Mouse (Mus musculus): ENCODE measurements at regions not wholly inside any gene's neighbourhood (a gene's known extent, or its start where the extent isn't known, plus 50 kb on each side); places are given as distances from the start of the nearest gene placed in this dataset.
A peak's percentile ranks its signal among the peaks of the same experiment; 100 is the strongest.

- H3K4me1 ChIP-seq (ENCODE audit: insufficient read depth, low read length), result no peaks in the 10 kb centered on the region
- no peaks in the 10 kb centered on the region for H3K9me3 ChIP-seq (ENCODE audit: low read length)
- no peaks in the 10 kb centered on the region for H3K36me3 ChIP-seq (ENCODE audit: insufficient read depth, low read length)
- 56% methylated on average over 14 of the region's 16 CpGs for WGBS
- no peaks in the 10 kb centered on the region for H3K27me3 ChIP-seq (ENCODE audit: insufficient read depth, low read length)
- no peak overlapping the region for H3K9ac ChIP-seq (replicated peaks; ENCODE audit: low read length)
- H3K27ac ChIP-seq (ENCODE audit: low read length), result no peak overlapping the region
- no peak for ATAC-seq (ENCODE audit: low FRiP score, low TSS enrichment)
- H3K4me3 ChIP-seq (ENCODE audit: low read length), result no peak overlapping the region
- 0 out of 2 replicates have a peak overlapping the region, but pooled peaks have one; percentile 1 for H3K4me2 ChIP-seq (replicated peaks; ENCODE audit: low read depth, low read length)
Observed at GRCm38 (mm10) chr10:98572782-98573536, 341.2 kb upstream of the Atp2b1 start.

- no peak for ATAC-seq (ENCODE audit: low FRiP score, low TSS enrichment)
- Histone ChIP-seq H3K27me3 (ENCODE audit: insufficient read depth, low read length) (no peaks in the 10 kb centered on the region), H3K4me3 (ENCODE audit: low read length) (no peak overlapping the region), H3K4me1 (ENCODE audit: insufficient read depth, low read length) (no peaks in the 10 kb centered on the region), H3K9me3 (ENCODE audit: low read length) (no peaks in the 10 kb centered on the region), H3K4me2 (replicated peaks; ENCODE audit: low read depth, low read length) (no peak overlapping the region), H3K36me3 (ENCODE audit: insufficient read depth, low read length) (no peaks in the 10 kb centered on the region), H3K9ac (replicated peaks; ENCODE audit: low read length) (no peak overlapping the region), H3K27ac (ENCODE audit: low read length) (no peak overlapping the region)
- 86% methylated on average over 6 of the region's 6 CpGs for WGBS
Observed at GRCm38 (mm10) chr10:98577040-98577439, 337.2 kb upstream of the Atp2b1 start.

GRCm38 (mm10) chr10:98584776-98585175, 329.4 kb upstream of the Atp2b1 start:
- no peaks in the 10 kb centered on the region for H3K27me3 ChIP-seq (ENCODE audit: insufficient read depth, low read length)
- 59% methylated on average over 1 of the region's 1 CpGs for WGBS
- no peak for ATAC-seq (ENCODE audit: low FRiP score, low TSS enrichment)

GRCm38 (mm10) chr10:98589726-98590125, 324.5 kb upstream of the Atp2b1 start:
- Histone ChIP-seq H3K4me1 (ENCODE audit: insufficient read depth, low read length) (no peaks in the 10 kb centered on the region), H3K27ac (ENCODE audit: low read length) (no peak overlapping the region), H3K4me3 (ENCODE audit: low read length) (no peak overlapping the region), H3K27me3 (ENCODE audit: insufficient read depth, low read length) (no peaks in the 10 kb centered on the region), H3K4me2 (replicated peaks; ENCODE audit: low read depth, low read length) (no peak overlapping the region), H3K9me3 (ENCODE audit: low read length) (no peaks in the 10 kb centered on the region), H3K36me3 (ENCODE audit: insufficient read depth, low read length) (no peaks in the 10 kb centered on the region), H3K9ac (replicated peaks; ENCODE audit: low read length) (no peak overlapping the region)
- 83% methylated on average over 14 of the region's 14 CpGs for WGBS
- no peak for ATAC-seq (ENCODE audit: low FRiP score, low TSS enrichment)

More at GRCm38 (mm10) chr10:98584776-98585175, 329.4 kb upstream of the Atp2b1 start:
- H3K36me3 ChIP-seq (ENCODE audit: insufficient read depth, low read length), result no peaks in the 10 kb centered on the region
- no peak overlapping the region for H3K27ac ChIP-seq (ENCODE audit: low read length)
- no peak overlapping the region for H3K4me3 ChIP-seq (ENCODE audit: low read length)
- H3K4me2 ChIP-seq (replicated peaks; ENCODE audit: low read depth, low read length), result no peak overlapping the region
- H3K9me3 ChIP-seq (ENCODE audit: low read length), result no peaks in the 10 kb centered on the region
- no peak overlapping the region for H3K9ac ChIP-seq (replicated peaks; ENCODE audit: low read length)
- no peaks in the 10 kb centered on the region for H3K4me1 ChIP-seq (ENCODE audit: insufficient read depth, low read length)

DNA sequence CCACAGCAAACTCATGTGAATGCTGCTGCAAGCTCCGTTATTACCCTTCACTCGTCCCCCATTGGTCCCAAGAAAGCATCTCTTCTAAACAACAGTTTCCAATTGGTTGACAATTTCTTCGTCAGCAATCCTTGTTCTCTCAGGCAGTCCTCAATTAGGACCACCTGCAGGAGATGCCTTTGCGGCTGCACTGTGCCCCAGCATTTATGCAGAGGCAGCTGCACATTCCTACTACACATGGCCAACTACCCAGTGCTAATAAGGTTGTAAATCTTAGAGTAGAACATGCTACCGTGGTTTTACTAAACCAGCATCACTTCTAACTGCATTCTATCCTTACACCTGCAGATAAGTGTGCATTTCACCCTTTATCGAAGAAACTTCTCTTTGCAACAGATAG, 322.1 kb upstream of the Atp2b1 start:
- no peak for ATAC-seq (ENCODE audit: low FRiP score, low TSS enrichment)
- H3K4me1 ChIP-seq (ENCODE audit: insufficient read depth, low read length), result no peaks in the 10 kb centered on the region
- no peaks in the 10 kb centered on the region for H3K9me3 ChIP-seq (ENCODE audit: low read length)
- no peak overlapping the region for H3K4me3 ChIP-seq (ENCODE audit: low read length)
- H3K9ac ChIP-seq (replicated peaks; ENCODE audit: low read length), result no peak overlapping the region
- H3K27ac ChIP-seq (ENCODE audit: low read length), result no peak overlapping the region
- no peaks in the 10 kb centered on the region for H3K36me3 ChIP-seq (ENCODE audit: insufficient read depth, low read length)
- no peak overlapping the region for H3K4me2 ChIP-seq (replicated peaks; ENCODE audit: low read depth, low read length)
- no peaks in the 10 kb centered on the region for H3K27me3 ChIP-seq (ENCODE audit: insufficient read depth, low read length)
- 60% methylated on average over 6 of the region's 6 CpGs for WGBS

DNA sequence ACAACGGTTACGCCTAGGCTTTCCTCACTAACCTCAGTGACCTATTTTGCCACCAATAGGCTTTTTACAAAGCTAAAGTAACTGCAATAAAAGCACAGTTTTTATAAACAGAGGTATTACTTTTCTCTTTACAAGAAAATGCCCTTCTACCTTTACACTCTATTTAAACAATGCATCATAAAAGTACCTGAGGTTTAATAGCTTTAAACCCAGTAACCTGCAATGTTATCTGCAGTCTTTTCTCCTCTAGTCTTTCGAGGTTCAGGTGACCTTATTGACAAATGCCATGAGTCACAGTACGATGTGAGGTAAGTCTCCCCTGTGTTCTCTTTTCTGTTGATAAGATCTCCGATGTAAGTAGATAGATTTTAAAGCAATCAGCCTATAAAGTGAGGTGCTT, 320.3 kb upstream of the Atp2b1 start:
- H3K9ac ChIP-seq (replicated peaks; ENCODE audit: low read length), result no peak overlapping the region
- no peak for ATAC-seq (ENCODE audit: low FRiP score, low TSS enrichment)
- 58% methylated on average over 5 of the region's 5 CpGs for WGBS
- no peaks in the 10 kb centered on the region for H3K27me3 ChIP-seq (ENCODE audit: insufficient read depth, low read length)
- H3K27ac ChIP-seq (ENCODE audit: low read length), result no peak overlapping the region
- H3K36me3 ChIP-seq (ENCODE audit: insufficient read depth, low read length), result no peaks in the 10 kb centered on the region
- no peak overlapping the region for H3K4me2 ChIP-seq (replicated peaks; ENCODE audit: low read depth, low read length)
- H3K4me3 ChIP-seq (ENCODE audit: low read length), result no peak overlapping the region
- H3K9me3 ChIP-seq (ENCODE audit: low read length), result no peaks in the 10 kb centered on the region
- no peaks in the 10 kb centered on the region for H3K4me1 ChIP-seq (ENCODE audit: insufficient read depth, low read length)

DNA sequence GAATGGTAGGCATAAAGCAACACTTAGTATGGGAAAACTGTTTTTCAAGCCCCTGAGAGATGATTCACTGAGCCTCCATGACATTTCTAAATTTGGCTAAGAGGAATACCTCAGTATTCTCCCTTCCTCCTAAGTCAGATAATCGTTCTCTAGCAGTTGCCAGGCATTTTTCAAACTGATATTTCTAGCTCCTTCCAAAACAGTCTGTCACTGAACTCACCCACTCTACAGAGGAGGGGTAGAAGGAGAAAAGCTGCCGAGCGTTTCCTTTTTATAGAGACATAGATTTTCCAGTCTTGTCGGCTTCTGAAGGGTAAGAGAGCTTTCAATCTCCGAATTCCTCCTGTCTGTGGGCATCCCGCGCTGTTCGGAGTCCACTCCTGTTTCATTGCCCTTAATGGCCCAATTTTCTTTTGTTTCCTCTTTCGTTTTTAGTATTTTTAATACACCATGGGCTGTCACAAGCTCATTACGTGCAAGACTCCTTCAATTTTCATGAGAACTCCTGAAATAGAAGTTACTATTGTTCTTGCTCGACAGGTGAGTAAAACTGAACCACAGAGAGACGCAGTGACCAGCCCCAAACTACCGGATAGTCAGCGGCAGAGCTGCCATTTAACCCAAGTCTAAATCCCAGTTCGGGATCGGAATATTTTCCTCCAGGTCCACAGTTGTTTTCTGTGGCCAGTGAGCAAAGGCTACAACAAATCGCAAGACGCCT, 305.8 kb upstream of the Atp2b1 start:
- no peak overlapping the region for H3K27ac ChIP-seq (ENCODE audit: low read length)
- H3K9me3 ChIP-seq (ENCODE audit: low read length), result no peaks in the 10 kb centered on the region
- no peak overlapping the region for H3K9ac ChIP-seq (replicated peaks; ENCODE audit: low read length)
- 82% methylated on average over 18 of the region's 18 CpGs for WGBS
- H3K36me3 ChIP-seq (ENCODE audit: insufficient read depth, low read length), result no peaks in the 10 kb centered on the region
- ATAC-seq (ENCODE audit: low FRiP score, low TSS enrichment), result no peak
- H3K27me3 ChIP-seq (ENCODE audit: insufficient read depth, low read length), result no peaks in the 10 kb centered on the region
- no peak overlapping the region for H3K4me3 ChIP-seq (ENCODE audit: low read length)
- H3K4me2 ChIP-seq (replicated peaks; ENCODE audit: low read depth, low read length), result no peak overlapping the region
- H3K4me1 ChIP-seq (ENCODE audit: insufficient read depth, low read length), result no peaks in the 10 kb centered on the region

- ATAC-seq (ENCODE audit: low FRiP score, low TSS enrichment), result no peak
- Histone ChIP-seq H3K4me3 (ENCODE audit: low read length) (no peak overlapping the region), H3K9me3 (ENCODE audit: low read length) (no peaks in the 10 kb centered on the region), H3K27ac (ENCODE audit: low read length) (no peak overlapping the region), H3K4me2 (replicated peaks; ENCODE audit: low read depth, low read length) (no peak overlapping the region), H3K4me1 (ENCODE audit: insufficient read depth, low read length) (no peaks in the 10 kb centered on the region), H3K36me3 (ENCODE audit: insufficient read depth, low read length) (no peaks in the 10 kb centered on the region), H3K27me3 (ENCODE audit: insufficient read depth, low read length) (no peaks in the 10 kb centered on the region), H3K9ac (replicated peaks; ENCODE audit: low read length) (no peak overlapping the region)
- WGBS, result 83% methylated on average over 6 of the region's 6 CpGs
Observed at GRCm38 (mm10) chr10:98610708-98611107, 303.5 kb upstream of the Atp2b1 start.

- H3K27me3 ChIP-seq (ENCODE audit: insufficient read depth, low read length), result no peaks in the 10 kb centered on the region
- WGBS, result 76% methylated on average over 4 of the region's 4 CpGs
- no peaks in the 10 kb centered on the region for H3K4me1 ChIP-seq (ENCODE audit: insufficient read depth, low read length)
- H3K27ac ChIP-seq (ENCODE audit: low read length), result no peak overlapping the region
- no peak overlapping the region for H3K4me2 ChIP-seq (replicated peaks; ENCODE audit: low read depth, low read length)
- H3K9me3 ChIP-seq (ENCODE audit: low read length), result no peaks in the 10 kb centered on the region
- no peak overlapping the region for H3K9ac ChIP-seq (replicated peaks; ENCODE audit: low read length)
- no peak for ATAC-seq (ENCODE audit: low FRiP score, low TSS enrichment)
- no peaks in the 10 kb centered on the region for H3K36me3 ChIP-seq (ENCODE audit: insufficient read depth, low read length)
- H3K4me3 ChIP-seq (ENCODE audit: low read length), result no peak overlapping the region
Observed at GRCm38 (mm10) chr10:98611707-98612360, 302.4 kb upstream of the Atp2b1 start.
